25 mouse cellular contexts compared by ENCODE assay signal in genomic region chr19:19112180-19112579, GRCm38 (mm10). TPM values are rescaled to one million over a fixed set of nuclear protein-coding genes. Genes with fewer than 3 reads are reported as not detected.
A peak's percentile ranks its signal among the peaks of the same experiment; 100 is the strongest.
DNase-seq lines count a peak whose midpoint lies in the region; ATAC-seq and TF ChIP-seq lines count a peak whose summit lies in the region.
"Had no signal": no experiment of that assay in that cellular context is flagged by ENCODE, and none has a peak within 500 bp of the region (broad histone marks: within the 10 kb centered on the region; RNA-seq: fewer than 3 reads in every experiment).

No protein-coding gene starts in this region.

- peaks cover 27% of the 10 kb centered on the region for H3K27me3 ChIP-seq in heart, embryonic 15.5 days
- H3K27me3 ChIP-seq in hindbrain, postnatal 0 days (ENCODE audit: insufficient read depth, low read length), result no peaks in the 10 kb centered on the region
- H3K27me3 ChIP-seq in hindbrain, embryonic 12.5 days, result peaks cover 24% of the 10 kb centered on the region

- H3K9me3 ChIP-seq in heart, embryonic 15.5 days (replicated peaks), result no peaks in the 10 kb centered on the region
- no peaks in the 10 kb centered on the region for H3K9me3 ChIP-seq in hindbrain, postnatal 0 days (ENCODE audit: low read length)
- no peaks in the 10 kb centered on the region for H3K9me3 ChIP-seq in hindbrain, embryonic 12.5 days (replicated peaks)
- H3K9me3 ChIP-seq: embryonic facial prominence, embryonic 10.5 days; embryonic facial prominence, embryonic 13.5 days; forebrain, embryonic 12.5 days; forebrain, embryonic 15.5 days; hindbrain, embryonic 13.5 days had no signal

- H3K27ac ChIP-seq in heart, embryonic 15.5 days, result no peak overlapping the region
- H3K27ac ChIP-seq in hindbrain, postnatal 0 days, result no peak overlapping the region
- H3K27ac ChIP-seq in hindbrain, embryonic 12.5 days, result no peak overlapping the region
- H3K27ac ChIP-seq: embryonic facial prominence, embryonic 10.5 days; embryonic facial prominence, embryonic 13.5 days; forebrain, embryonic 12.5 days; forebrain, embryonic 15.5 days; hindbrain, embryonic 13.5 days had no signal

- TF ChIP-seq CTCF in hindbrain, postnatal 0 days (IDR thresholded peaks at IDR 0.05; ENCODE audit: low read depth), result no peak

- H3K4me3 ChIP-seq in heart, embryonic 15.5 days, result peak overlapping the region; percentile 56; the same call in 1 of the 2 replicates
- no peak overlapping the region for H3K4me3 ChIP-seq in hindbrain, postnatal 0 days (ENCODE audit: low read length)
- H3K4me3 ChIP-seq in hindbrain, embryonic 12.5 days, result no peak overlapping the region
- H3K4me3 ChIP-seq: erythroblast, embryonic 14.5 days had no signal

- peak overlapping the region; percentile 81 for H3K4me2 ChIP-seq in heart, embryonic 15.5 days
- H3K4me2 ChIP-seq in hindbrain, postnatal 0 days (ENCODE audit: low read depth, low read length), result peak overlapping the region; percentile 96; the same call in 1 of the 2 replicates
- no peak overlapping the region for H3K4me2 ChIP-seq in hindbrain, embryonic 12.5 days (replicated peaks)

- peaks cover 12% of the 10 kb centered on the region for H3K4me1 ChIP-seq in heart, embryonic 15.5 days (replicated peaks)
- H3K4me1 ChIP-seq in hindbrain, postnatal 0 days (ENCODE audit: insufficient read depth, low read length), result peaks cover 10% of the 10 kb centered on the region; the same call in 1 of the 2 replicates
- peaks cover 20% of the 10 kb centered on the region for H3K4me1 ChIP-seq in hindbrain, embryonic 12.5 days

- no peak for DNase-seq in heart, adult 9 months (ENCODE audit: low spot score in 2 of 2)
- no peak for DNase-seq in hindbrain, postnatal 0 days (ENCODE audit: low spot score)
- DNase-seq in A20 (ENCODE audit: low read depth, low spot score), result peak; percentile 19
- DNase-seq in CD4-positive helper T cell, adult 2 months (ENCODE audit: low read depth, low spot score), result peak; percentile 4
- DNase-seq in adrenal gland, adult 2 months, result no peak
- no peak for DNase-seq in thymus, adult 18-20 months
- DNase-seq: adrenal gland, postnatal 25 days; cerebellum, adult 11-12 months; cerebellum, adult 8-10 months; cerebellum, postnatal 36 days; embryo, embryonic 11 days; gastrocnemius, postnatal 25 days; heart, adult 18-20 months; heart, postnatal 14 days had no signal

- no peaks in the 10 kb centered on the region for H3K36me3 ChIP-seq in heart, embryonic 15.5 days
- H3K36me3 ChIP-seq in hindbrain, postnatal 0 days (ENCODE audit: insufficient read depth, low read length), result no peaks in the 10 kb centered on the region
- no peaks in the 10 kb centered on the region for H3K36me3 ChIP-seq in hindbrain, embryonic 12.5 days
- H3K36me3 ChIP-seq: embryonic facial prominence, embryonic 10.5 days; embryonic facial prominence, embryonic 13.5 days; forebrain, embryonic 12.5 days; forebrain, embryonic 15.5 days; hindbrain, embryonic 13.5 days had no signal

- WGBS in heart, embryonic 15.5 days, result 58% methylated on average over 4 of the region's 4 CpGs
- WGBS in hindbrain, postnatal 0 days, result 56% methylated on average over 4 of the region's 4 CpGs
- WGBS in hindbrain, embryonic 12.5 days, result 59% methylated on average over 4 of the region's 4 CpGs

- ATAC-seq in heart, embryonic 15.5 days (replicated peaks; ENCODE audit: insufficient number of reproducible peaks, insufficient read depth, low FRiP score, low read depth), result no peak
- ATAC-seq in hindbrain, postnatal 0 days, result no peak
- no peak for ATAC-seq in hindbrain, embryonic 12.5 days (ENCODE audit: low FRiP score)
- ATAC-seq: inflammation-experienced regulatory T-cells, adult 6 months had no signal

- no peak overlapping the region for H3K9ac ChIP-seq in heart, embryonic 15.5 days
- H3K9ac ChIP-seq in hindbrain, postnatal 0 days (replicated peaks; ENCODE audit: low read length), result no peak overlapping the region
- no peak overlapping the region for H3K9ac ChIP-seq in hindbrain, embryonic 12.5 days
- H3K9ac ChIP-seq: embryonic facial prominence, embryonic 13.5 days; forebrain, embryonic 15.5 days; hindbrain, embryonic 13.5 days had no signal

RNA-seq across cellular contexts. Expression of gene Rorb, which starts 1.2 kb away (rescaled TPM):
- polyA plus RNA-seq in heart, embryonic 15.5 days (2015; fragmentation: Nextera tagmentation; extraction: Ambion mirVana), result 0.46 and 0.49 TPM in 2 replicates
- total RNA-seq in hindbrain, postnatal 0 days (2014; rRNA removed), result 9.4 and 10.6 TPM in 2 replicates
- polyA plus RNA-seq in hindbrain, postnatal 0 days (2015; fragmentation: Nextera tagmentation; extraction: Ambion mirVana), result 9.0 and 9.6 TPM in 2 replicates
- 4.1 and 4.5 TPM in 2 replicates for polyA plus RNA-seq in hindbrain, embryonic 12.5 days (2016; fragmentation: Nextera tagmentation; extraction: Ambion mirVana)
- under 1 TPM; 0.41 to 0.49 TPM for total RNA-seq in adrenal gland, adult 2 months (2021)
- 0.02 and 0.04 TPM in 2 replicates for polyA plus RNA-seq in adrenal gland, adult 2 months (2012; rRNA removed)
- total RNA-seq: hematopoietic stem cell, adult 5-6 weeks; MEL had no signal
- polyA plus RNA-seq: erythroblast, embryonic 14.5 days had no signal

Comparison
In these comparisons a context has a peak if more than half of its experiments do, and no peak if none do; other contexts are left out.
1. DNase-seq: peak in A20 (single experiment) and CD4-positive helper T cell, adult 2 months (single experiment); none in heart, adult 9 months (0 of 2), hindbrain, postnatal 0 days (single experiment), adrenal gland, adult 2 months (single experiment) and thymus, adult 18-20 months (0 of 2).